Mouse (Mus musculus) neural tube, embryonic 11.5 days (tissue): ENCODE data around the gene Lancl1. TPM values are rescaled to one million over a fixed set of nuclear protein-coding genes. Genes with fewer than 3 reads are reported as not detected.

Experiments
- ATAC-seq: fragments of 200-750 bp; cut with Nextera tagmentation; 2 replicates; pipeline ENCODE4 v1.8.0; 2017; ENCODE audit warnings: moderate number of reproducible peaks, mild to moderate bottlenecking, moderate TSS enrichment, moderate library complexity; ENCODE audit not compliant: insufficient read depth, low FRiP score, low TSS enrichment
- DNase-seq: peaks from one replicate; pipeline ENCODE4 v3.0.0-alpha.2; 2015; ENCODE audit warnings: low spot score
- H3K27ac ChIP-seq: fragments of 300-500 bp; sonication (generic); 2 replicates; pipeline ENCODE4 v1.5.1; 2014; ENCODE audit warnings: low read depth, mild to moderate bottlenecking, low read length
- H3K27me3 ChIP-seq: fragments of 300-500 bp; sonication (generic); 2 replicates; pipeline ENCODE4 v1.6.1; 2014; ENCODE audit warnings: mild to moderate bottlenecking, low read length, mixed read lengths; ENCODE audit not compliant: control insufficient read depth, insufficient read depth
- H3K36me3 ChIP-seq: fragments of 300-500 bp; sonication (generic); 2 replicates; pipeline ENCODE4 v1.6.1; 2014; ENCODE audit warnings: mild to moderate bottlenecking, low read length, moderate library complexity, mixed read lengths; ENCODE audit not compliant: control insufficient read depth, insufficient read depth
- H3K4me1 ChIP-seq: fragments of 300-500 bp; sonication (generic); 2 replicates; pipeline ENCODE4 v1.6.1; 2014; ENCODE audit warnings: low read length, mixed read lengths; ENCODE audit not compliant: control insufficient read depth, insufficient read depth
- H3K4me2 ChIP-seq: fragments of 300-500 bp; sonication (generic); 2 replicates; pipeline ENCODE4 v1.6.1; 2014; ENCODE audit warnings: low read depth, mild to moderate bottlenecking, moderate library complexity
- H3K4me3 ChIP-seq: fragments of 300-500 bp; sonication (generic); 2 replicates; pipeline ENCODE4 v1.5.1; 2014; ENCODE audit warnings: low read depth, low read length
- H3K9ac ChIP-seq: fragments of 300-500 bp; sonication (generic); 2 replicates; pipeline ENCODE4 v1.6.1; 2014; ENCODE audit warnings: mild to moderate bottlenecking, low read length
- H3K9me3 ChIP-seq: fragments of 300-500 bp; sonication (generic); 2 replicates; pipeline ENCODE4 v1.6.1; 2016; ENCODE audit warnings: low read length; ENCODE audit not compliant: control insufficient read depth
- WGBS: fragments of 180-500 bp; shearing (Covaris S2); extraction: QIAGEN DNeasy Blood & Tissue Kit; methylation state at CpG from one replicate; pipeline ENCODE4 v1.1.7; 2014; 5-methylcytosine and 5-hydroxymethylcytosine counted together
- polyA plus RNA-seq: library from polyadenylated mRNA; unstranded; fragments of >200 nt; fragmentation: Nextera tagmentation; extraction: Ambion mirVana; gene quantifications from 2 replicates; pipeline ENCODE4 v1.2.1, GENCODE M21; 2014

The Lancl1 gene
- 111 and 119 TPM in 2 replicates for polyA plus RNA-seq

DNA sequence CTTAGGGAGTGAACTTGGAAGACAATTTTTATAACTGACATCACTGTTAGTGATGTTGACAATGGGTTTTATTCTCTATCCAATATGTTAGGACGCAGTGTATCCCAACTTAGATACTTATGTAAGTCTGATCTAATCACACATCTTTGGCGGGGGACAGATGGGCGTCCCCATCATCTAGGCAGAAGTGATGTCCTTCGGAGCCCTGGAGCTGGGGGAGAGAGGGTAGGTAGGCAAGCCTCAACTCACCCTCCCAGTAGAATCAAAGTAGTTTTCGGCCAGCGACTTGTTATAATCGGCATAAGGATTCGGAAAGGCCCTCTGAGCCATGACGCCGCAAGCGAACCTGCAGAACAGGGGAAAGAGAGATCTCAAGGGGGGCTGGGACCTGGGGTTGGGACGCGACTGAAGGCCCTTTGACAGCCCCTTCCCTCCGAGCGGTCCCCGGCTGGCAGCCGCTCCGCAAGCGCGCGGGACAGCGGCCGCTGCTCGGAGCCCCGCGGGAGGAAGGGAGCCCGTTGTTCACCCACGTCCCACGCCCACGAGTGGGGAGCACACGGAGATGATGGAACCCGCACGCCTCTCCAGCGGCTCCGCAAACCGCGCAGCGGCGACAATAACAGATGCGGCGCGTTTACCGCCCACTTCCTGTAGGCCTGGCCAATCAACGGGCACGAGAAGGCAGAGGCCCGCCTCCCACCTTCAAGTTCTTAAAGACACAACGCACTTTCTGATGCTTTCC is at the start of gene Lancl1:
Gene Lancl1 (minus strand): TSS at position 627 of the 742 bp plus-strand sequence.
- Histone ChIP-seq H3K4me1 (peaks cover 6% of the 10 kb centered on the region; the same call in 1 of the 2 replicates), H3K4me3 (peak within 1 kb of the TSS; percentile 84), H3K9ac (peak within 1 kb of the TSS; percentile 59), H3K36me3 (no peaks in the 10 kb centered on the region; the same call in 1 of the 2 replicates), H3K27ac (no peak within 1 kb of the TSS), H3K4me2 (peak within 1 kb of the TSS; percentile 72), H3K27me3 (no peaks in the 10 kb centered on the region), H3K9me3 (no peaks in the 10 kb centered on the region)
- ATAC-seq: peak; percentile 98
- peak; percentile 89 for DNase-seq
- under 1% methylated on average over 47 of the region's 47 CpGs for WGBS

DNA sequence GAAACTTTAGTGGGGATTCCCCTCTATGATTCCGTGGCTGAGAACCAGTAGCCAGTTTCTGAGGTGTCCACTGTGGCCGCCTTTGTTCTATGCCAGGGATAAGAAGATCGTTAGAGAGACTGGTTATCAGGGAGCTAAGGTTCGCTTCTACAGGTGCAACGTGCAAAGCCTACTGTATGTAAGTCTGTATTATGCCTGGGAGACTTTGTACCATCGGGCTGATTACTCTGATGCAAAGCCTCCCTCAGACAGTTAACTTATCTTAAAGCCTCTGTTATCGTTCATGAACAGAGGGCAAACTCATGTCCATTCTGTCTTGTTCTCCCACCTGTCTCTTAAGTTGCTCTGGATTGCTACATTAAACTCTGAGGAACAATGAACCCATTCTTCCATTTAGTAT is 40.5 kb upstream of the Lancl1 start:
- Histone ChIP-seq H3K4me1 (no peaks in the 10 kb centered on the region), H3K4me3 (no peak overlapping the region), H3K36me3 (no peaks in the 10 kb centered on the region), H3K27ac (no peak overlapping the region), H3K9ac (no peak overlapping the region), H3K27me3 (no peaks in the 10 kb centered on the region), H3K4me2 (no peak overlapping the region), H3K9me3 (no peaks in the 10 kb centered on the region)
- 88% methylated on average over 7 of the region's 7 CpGs for WGBS
- DNase-seq: no peak
- no peak for ATAC-seq

DNA sequence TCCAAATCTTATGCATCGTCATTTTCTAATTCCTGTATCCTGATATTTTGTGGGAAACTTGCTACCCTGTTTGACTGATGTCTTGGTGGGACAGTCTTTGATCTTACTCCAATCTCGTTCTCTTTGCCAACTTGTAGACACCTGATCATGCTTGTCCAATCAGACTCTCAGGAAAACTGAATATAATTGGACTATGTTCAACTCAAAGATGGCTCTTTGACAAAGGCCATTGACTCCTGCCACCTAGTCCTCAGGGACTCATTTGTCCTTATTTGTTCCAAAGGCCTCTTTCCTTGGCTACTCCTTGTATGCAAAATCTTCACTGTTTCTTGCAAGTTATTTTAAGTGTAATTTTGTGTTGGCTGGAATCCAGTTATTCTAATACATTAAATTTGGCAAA is 40.0 kb upstream of the Lancl1 start:
- 87% methylated on average over 2 of the region's 2 CpGs for WGBS
- Histone ChIP-seq H3K9me3 (no peaks in the 10 kb centered on the region), H3K27me3 (no peaks in the 10 kb centered on the region), H3K4me1 (no peaks in the 10 kb centered on the region), H3K4me3 (no peak overlapping the region), H3K4me2 (no peak overlapping the region), H3K36me3 (no peaks in the 10 kb centered on the region), H3K27ac (no peak overlapping the region), H3K9ac (no peak overlapping the region)
- DNase-seq (no peak), ATAC-seq (no peak)

DNA sequence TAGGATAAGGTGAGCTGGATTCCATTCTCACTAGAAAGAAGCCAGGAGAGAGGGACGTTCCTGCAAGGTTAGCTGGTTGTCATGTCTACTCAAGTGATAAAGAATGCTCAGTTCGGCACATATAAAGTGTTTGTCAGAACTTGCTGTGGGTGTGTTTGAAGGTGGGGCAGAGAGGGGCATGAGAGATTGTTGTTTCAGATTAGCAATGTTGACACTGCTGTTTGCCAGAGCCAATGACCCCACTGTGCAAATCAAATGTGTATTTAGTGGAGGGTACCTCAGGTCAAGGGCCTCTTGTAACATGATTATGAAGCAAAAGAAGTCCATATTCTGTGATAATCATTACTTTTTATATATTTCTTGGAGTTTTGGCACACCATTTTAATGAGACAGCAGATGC is 39.1 kb upstream of the Lancl1 start:
- no peak for DNase-seq
- no peak for ATAC-seq
- no peak overlapping the region for H3K4me3 ChIP-seq
- H3K27ac ChIP-seq: no peak overlapping the region
- no peaks in the 10 kb centered on the region for H3K36me3 ChIP-seq
- no peaks in the 10 kb centered on the region for H3K9me3 ChIP-seq
- no peaks in the 10 kb centered on the region for H3K4me1 ChIP-seq
- H3K4me2 ChIP-seq: no peak overlapping the region
- H3K27me3 ChIP-seq: no peaks in the 10 kb centered on the region
- no peak overlapping the region for H3K9ac ChIP-seq
- 86% methylated on average over 2 of the region's 2 CpGs for WGBS

DNA sequence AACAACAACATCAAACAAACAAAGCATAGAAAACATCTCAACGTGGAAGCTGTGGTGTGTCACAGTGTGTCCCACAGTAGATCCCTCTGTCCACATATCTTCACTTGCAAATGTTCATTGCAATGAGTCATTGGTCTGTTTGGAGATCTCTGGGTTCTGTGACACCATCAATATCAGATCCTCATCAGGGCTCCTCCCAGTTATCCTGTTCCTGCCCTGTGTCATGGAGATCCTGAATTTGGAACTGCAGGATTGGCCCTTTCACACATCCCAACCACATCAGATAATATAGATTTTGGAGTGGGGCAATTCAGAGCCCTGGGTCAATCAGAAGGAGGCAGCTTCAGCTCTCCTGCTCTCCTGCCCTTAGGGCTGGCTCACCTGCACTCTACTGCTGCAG is 28.9 kb upstream of the Lancl1 start:
- Histone ChIP-seq H3K36me3 (no peaks in the 10 kb centered on the region), H3K4me2 (no peak overlapping the region), H3K27ac (no peak overlapping the region), H3K9ac (no peak overlapping the region), H3K27me3 (no peaks in the 10 kb centered on the region), H3K4me3 (no peak overlapping the region), H3K9me3 (no peaks in the 10 kb centered on the region), H3K4me1 (no peaks in the 10 kb centered on the region)
- ATAC-seq (no peak), DNase-seq (no peak)
- 63% methylated on average over 1 of the region's 1 CpGs for WGBS

DNA sequence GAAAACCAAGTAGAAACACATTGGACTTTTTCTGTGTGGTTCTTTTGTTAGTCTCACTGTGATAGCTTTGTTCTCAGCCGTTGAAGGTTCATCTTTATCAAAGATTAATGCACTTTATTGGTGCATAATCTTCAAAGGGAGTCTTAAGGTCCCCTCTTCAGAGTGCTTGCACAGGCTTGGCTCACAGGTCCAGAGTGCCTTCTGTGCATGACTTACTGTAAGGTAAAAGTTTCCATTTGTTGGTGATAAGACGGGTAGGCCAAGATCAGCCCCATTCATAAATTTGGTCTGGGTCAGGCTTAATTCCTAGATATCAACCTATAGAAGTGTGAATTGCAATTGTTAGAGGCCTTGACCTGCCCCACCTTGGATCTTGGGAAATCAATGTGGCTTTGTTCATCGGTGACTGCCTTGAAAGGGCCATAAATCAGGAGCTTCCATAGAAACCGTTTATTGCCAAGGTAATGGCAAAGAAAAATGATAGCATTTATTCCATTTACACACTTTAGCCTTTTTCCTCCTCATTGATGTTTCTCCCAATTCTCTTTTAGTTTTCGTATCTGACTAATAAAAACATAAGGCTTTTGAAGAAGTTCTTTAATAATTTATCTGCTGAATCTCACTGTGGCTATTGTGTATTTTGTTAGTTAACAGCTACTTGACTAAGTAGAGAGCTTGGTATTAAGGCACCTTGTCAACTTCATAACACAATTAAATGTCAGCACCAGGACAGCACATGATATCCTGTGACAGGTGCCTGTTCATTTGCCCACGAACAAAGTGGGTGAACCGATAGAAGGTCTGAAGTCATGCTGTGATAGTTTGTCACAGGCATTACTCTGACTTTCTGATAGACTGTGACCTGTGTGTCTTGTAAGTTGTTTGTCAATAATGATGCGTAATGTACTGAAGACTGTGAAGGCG is 26.9 kb upstream of the Lancl1 start:
- H3K9me3 ChIP-seq: no peaks in the 10 kb centered on the region
- 62% methylated on average over 9 of the region's 9 CpGs for WGBS
- no peak overlapping the region for H3K9ac ChIP-seq
- no peak overlapping the region for H3K27ac ChIP-seq
- H3K4me1 ChIP-seq: no peaks in the 10 kb centered on the region
- no peaks in the 10 kb centered on the region for H3K27me3 ChIP-seq
- no peak for ATAC-seq
- H3K4me2 ChIP-seq: no peak overlapping the region
- no peaks in the 10 kb centered on the region for H3K36me3 ChIP-seq
- H3K4me3 ChIP-seq: no peak overlapping the region
- DNase-seq: no peak

DNA sequence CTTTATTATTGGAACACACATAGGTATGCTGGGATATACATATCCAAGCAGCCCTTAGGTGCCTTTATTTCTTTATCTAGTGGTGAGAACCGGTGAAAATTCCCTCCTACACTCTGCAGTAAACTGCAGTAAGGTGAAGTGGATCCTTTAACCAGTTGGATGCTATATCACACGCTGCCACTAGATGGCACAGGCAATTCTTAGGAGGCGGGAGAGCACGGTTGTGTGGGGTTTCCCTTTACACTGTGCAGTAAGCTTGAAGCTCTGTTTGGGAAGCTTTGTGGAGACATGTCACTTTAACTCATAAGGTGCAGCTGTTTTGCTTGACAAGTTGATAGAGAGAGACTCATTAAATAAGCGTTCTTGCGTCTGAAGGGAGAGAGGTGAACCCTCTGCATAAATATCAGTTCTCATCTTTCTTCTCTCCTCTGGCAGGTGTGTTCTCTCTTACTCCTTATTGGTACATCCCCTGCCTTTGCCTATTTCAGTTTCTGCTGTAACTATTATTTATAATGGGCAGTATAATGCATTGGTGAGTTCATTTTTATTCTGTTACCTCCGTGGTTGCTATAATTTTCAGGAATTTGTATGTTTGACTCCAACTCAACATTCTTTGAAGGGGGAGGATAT is 22.9 kb upstream of the Lancl1 start:
- DNase-seq (peak; percentile 72), ATAC-seq (peak; percentile 83; the same call in 1 of the 2 replicates)
- WGBS: 8% methylated on average over 7 of the region's 7 CpGs
- Histone ChIP-seq H3K36me3 (no peaks in the 10 kb centered on the region), H3K27me3 (no peaks in the 10 kb centered on the region), H3K27ac (no peak overlapping the region), H3K4me3 (no peak overlapping the region), H3K9ac (no peak overlapping the region), H3K4me1 (no peaks in the 10 kb centered on the region), H3K9me3 (no peaks in the 10 kb centered on the region), H3K4me2 (no peak overlapping the region)

DNA sequence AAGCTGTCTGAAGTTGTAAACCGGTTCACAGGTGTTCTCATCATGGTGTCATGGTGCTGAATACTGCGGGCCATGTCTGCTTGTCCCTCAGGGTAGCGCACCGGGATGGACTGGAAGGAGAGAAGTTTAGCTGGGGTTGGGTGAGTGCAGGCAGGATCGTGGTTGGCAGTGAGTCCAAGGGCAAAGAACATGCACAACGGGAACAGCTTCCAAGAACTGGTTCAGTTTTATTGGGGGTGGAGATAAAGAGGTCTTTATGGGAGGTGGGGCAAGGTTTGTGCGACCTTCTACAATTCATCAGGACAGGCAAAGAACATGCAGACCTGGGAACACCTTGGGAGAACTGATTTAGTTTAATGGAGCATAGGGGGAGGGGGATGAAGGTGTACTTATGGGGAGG is 17.1 kb upstream of the Lancl1 start:
- no peaks in the 10 kb centered on the region for H3K27me3 ChIP-seq
- H3K4me2 ChIP-seq: no peak overlapping the region
- WGBS: 87% methylated on average over 7 of the region's 7 CpGs
- H3K9ac ChIP-seq: no peak overlapping the region
- H3K9me3 ChIP-seq: no peaks in the 10 kb centered on the region
- ATAC-seq (no peak), DNase-seq (no peak)
- no peak overlapping the region for H3K4me3 ChIP-seq
- no peaks in the 10 kb centered on the region for H3K36me3 ChIP-seq
- H3K4me1 ChIP-seq: no peaks in the 10 kb centered on the region
- no peak overlapping the region for H3K27ac ChIP-seq
